ENCODE assay signal across 20 mouse cellular contexts in the genomic region with DNA sequence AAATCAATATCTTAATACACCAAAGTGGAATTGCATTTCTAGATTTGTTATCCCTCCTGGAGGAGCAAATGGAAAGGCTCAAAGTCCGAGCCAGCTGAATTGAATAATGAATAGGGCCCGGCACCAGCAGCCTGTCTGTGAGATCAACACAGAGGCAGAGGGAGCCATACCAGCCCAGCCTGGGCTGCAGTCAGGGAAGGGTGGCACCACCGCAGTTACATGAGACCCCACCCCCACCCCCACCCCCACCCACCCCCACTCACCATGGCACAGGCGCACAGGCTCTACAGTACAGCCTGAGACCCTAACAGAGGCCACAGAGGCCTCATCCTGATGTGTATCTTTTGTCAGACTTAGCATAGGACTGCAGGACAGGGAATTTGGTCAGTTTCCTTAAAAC. TPM values are rescaled to one million over a fixed set of nuclear protein-coding genes. Genes with fewer than 3 reads are reported as not detected.
"Had no signal": no experiment of that assay in that cellular context is flagged by ENCODE, and none has a peak within 500 bp of the region (broad histone marks: within the 10 kb centered on the region; RNA-seq: fewer than 3 reads in every experiment).

No protein-coding gene starts in this region.

- H3K4me2 ChIP-seq: liver, embryonic 11.5 days; liver, embryonic 15.5 days; midbrain, embryonic 11.5 days; midbrain, embryonic 15.5 days; neural tube, embryonic 12.5 days had no signal

- ATAC-seq: midbrain, embryonic 15.5 days had no signal

- H3K36me3 ChIP-seq: midbrain, embryonic 15.5 days; neural tube, embryonic 12.5 days had no signal

- H3K27me3 ChIP-seq: midbrain, embryonic 15.5 days; neural tube, embryonic 12.5 days had no signal

- H3K4me3 ChIP-seq: layer of hippocampus, adult 2 months; liver, embryonic 15.5 days; megakaryocyte, embryonic 14.5 days; midbrain, embryonic 15.5 days; neural tube, embryonic 12.5 days had no signal

- H3K9me3 ChIP-seq: liver, embryonic 15.5 days; megakaryocyte, embryonic 14.5 days; midbrain, embryonic 15.5 days; neural tube, embryonic 12.5 days had no signal

- DNase-seq: kidney, postnatal 10 days; kidney, postnatal 4 days; lung, adult 2 months; lung, postnatal 10 days; thymus, postnatal 36 days had no signal

- H3K4me1 ChIP-seq: midbrain, embryonic 15.5 days had no signal

- H3K27ac ChIP-seq: layer of hippocampus, adult 2 months; liver, embryonic 15.5 days; macrophage; midbrain, embryonic 15.5 days; neural tube, embryonic 12.5 days had no signal

- H3K9ac ChIP-seq: liver, embryonic 15.5 days; midbrain, embryonic 15.5 days; neural tube, embryonic 12.5 days had no signal

RNA-seq across cellular contexts. Expression of a gene that starts 17.7 kb away (rescaled TPM):
- polyA plus RNA-seq: macrophage had no signal

RNA-seq across cellular contexts. Expression of a gene that starts 35.5 kb away (rescaled TPM):
- total RNA-seq: layer of hippocampus, adult 2 months; layer of hippocampus, postnatal 10 days; left cerebral cortex, postnatal 36 days; monocyte, adult 5-6 weeks; neutrophil, adult 5-6 weeks had no signal
- polyA plus RNA-seq: kidney, embryonic 14.5 days; limb, embryonic 14.5 days; liver, embryonic 11.5 days; liver, embryonic 15.5 days; lung, adult 2 months; macrophage; midbrain, embryonic 11.5 days; midbrain, embryonic 15.5 days; neural tube, embryonic 12.5 days; thymus, postnatal 0 days had no signal
